13 mouse cellular contexts compared by ENCODE assay signal in genomic region chr14:55338500-55338899, GRCm38 (mm10).
DNase-seq lines count a peak whose midpoint lies in the region; ATAC-seq and TF ChIP-seq lines count a peak whose summit lies in the region.
"Had no signal": no experiment of that assay in that cellular context is flagged by ENCODE, and none has a peak within 500 bp of the region (broad histone marks: within the 10 kb centered on the region; RNA-seq: fewer than 3 reads in every experiment).

No protein-coding gene starts in this region.

- peaks cover 23% of the 10 kb centered on the region for H3K4me1 ChIP-seq in heart, postnatal 0 days (ENCODE audit: control insufficient read depth, insufficient read depth)
- peaks cover 22% of the 10 kb centered on the region for H3K4me1 ChIP-seq in midbrain, embryonic 14.5 days (ENCODE audit: control insufficient read depth, insufficient read depth, low read length)
- peaks cover 10% of the 10 kb centered on the region for H3K4me1 ChIP-seq in midbrain, embryonic 15.5 days
- H3K4me1 ChIP-seq in liver, embryonic 12.5 days, result peaks cover 49% of the 10 kb centered on the region

- no peak for TF ChIP-seq CTCF in heart, postnatal 0 days (IDR thresholded peaks at IDR 0.05; ENCODE audit: low read depth)

- H3K4me3 ChIP-seq in heart, postnatal 0 days (ENCODE audit: low read depth, low read length), result no peak overlapping the region
- H3K4me3 ChIP-seq in midbrain, embryonic 14.5 days (replicated peaks; ENCODE audit: low read depth, low read length), result no peak overlapping the region
- H3K4me3 ChIP-seq in midbrain, embryonic 15.5 days, result no peak overlapping the region
- no peak overlapping the region for H3K4me3 ChIP-seq in liver, embryonic 12.5 days
- H3K4me3 ChIP-seq: neural tube, embryonic 12.5 days had no signal

- DNase-seq in cerebellum, adult 9-11 months, result peak; percentile 62
- peak; percentile 50 for DNase-seq in heart, postnatal 0 days (ENCODE audit: low spot score)
- DNase-seq in heart, adult 9 months (ENCODE audit: low spot score in 2 of 2), result no peak
- peak; percentile 31 for DNase-seq in midbrain, embryonic 14.5 days
- no peak for DNase-seq in adrenal gland, postnatal 10 days
- DNase-seq: heart, postnatal 14 days; kidney, postnatal 4 days; thymus, postnatal 14 days had no signal

- 10% methylated on average over 7 of the region's 7 CpGs for WGBS in heart, postnatal 0 days
- WGBS in midbrain, embryonic 14.5 days, result 46% methylated on average over 7 of the region's 7 CpGs
- WGBS in midbrain, embryonic 15.5 days, result 42% methylated on average over 7 of the region's 7 CpGs
- WGBS in liver, embryonic 12.5 days (ENCODE audit: insufficient replicate concordance), result 39% methylated on average over 7 of the region's 7 CpGs

- H3K4me2 ChIP-seq in heart, postnatal 0 days (ENCODE audit: low read depth, low read length), result no peak overlapping the region
- no peak overlapping the region for H3K4me2 ChIP-seq in midbrain, embryonic 14.5 days (ENCODE audit: low read length)
- H3K4me2 ChIP-seq in midbrain, embryonic 15.5 days, result no peak overlapping the region
- H3K4me2 ChIP-seq in liver, embryonic 12.5 days, result no peak overlapping the region
- H3K4me2 ChIP-seq: neural tube, embryonic 12.5 days had no signal

- ATAC-seq in cerebellum, adult (ENCODE audit: insufficient number of reproducible peaks, low FRiP score, low TSS enrichment), result no peak
- ATAC-seq in heart, postnatal 0 days (ENCODE audit: insufficient read depth, low read depth), result no peak
- no peak for ATAC-seq in midbrain, embryonic 14.5 days (ENCODE audit: low FRiP score, low TSS enrichment)
- ATAC-seq in midbrain, embryonic 15.5 days (replicated peaks), result no peak
- ATAC-seq in liver, embryonic 12.5 days, result no peak
- ATAC-seq: intestine, postnatal 0 days had no signal

- no peaks in the 10 kb centered on the region for H3K27me3 ChIP-seq in heart, postnatal 0 days (ENCODE audit: control insufficient read depth, insufficient read depth, low read length)
- no peaks in the 10 kb centered on the region for H3K27me3 ChIP-seq in midbrain, embryonic 14.5 days (ENCODE audit: control insufficient read depth, insufficient read depth, low read length)
- no peaks in the 10 kb centered on the region for H3K27me3 ChIP-seq in midbrain, embryonic 15.5 days (replicated peaks)
- no peaks in the 10 kb centered on the region for H3K27me3 ChIP-seq in liver, embryonic 12.5 days (replicated peaks)
- H3K27me3 ChIP-seq: neural tube, embryonic 12.5 days had no signal

- no peaks in the 10 kb centered on the region for H3K36me3 ChIP-seq in heart, postnatal 0 days (replicated peaks; ENCODE audit: control insufficient read depth, insufficient read depth, low read length)
- no peaks in the 10 kb centered on the region for H3K36me3 ChIP-seq in midbrain, embryonic 14.5 days (ENCODE audit: control insufficient read depth, insufficient read depth, low read length)
- no peaks in the 10 kb centered on the region for H3K36me3 ChIP-seq in midbrain, embryonic 15.5 days (replicated peaks)
- no peaks in the 10 kb centered on the region for H3K36me3 ChIP-seq in liver, embryonic 12.5 days
- H3K36me3 ChIP-seq: neural tube, embryonic 12.5 days had no signal

- no peaks in the 10 kb centered on the region for H3K9me3 ChIP-seq in heart, postnatal 0 days (replicated peaks; ENCODE audit: control insufficient read depth, low read length)
- H3K9me3 ChIP-seq in midbrain, embryonic 14.5 days (ENCODE audit: control insufficient read depth, low read length), result no peaks in the 10 kb centered on the region
- no peaks in the 10 kb centered on the region for H3K9me3 ChIP-seq in midbrain, embryonic 15.5 days
- no peaks in the 10 kb centered on the region for H3K9me3 ChIP-seq in liver, embryonic 12.5 days (replicated peaks)
- H3K9me3 ChIP-seq: neural tube, embryonic 12.5 days had no signal

- peak overlapping the region; percentile 65 for H3K27ac ChIP-seq in heart, postnatal 0 days (ENCODE audit: low read depth)
- H3K27ac ChIP-seq in midbrain, embryonic 14.5 days (replicated peaks; ENCODE audit: low read depth, low read length), result no peak overlapping the region
- no peak overlapping the region for H3K27ac ChIP-seq in midbrain, embryonic 15.5 days
- H3K27ac ChIP-seq in liver, embryonic 12.5 days, result no peak overlapping the region
- H3K27ac ChIP-seq: neural tube, embryonic 12.5 days had no signal

- H3K9ac ChIP-seq in heart, postnatal 0 days (replicated peaks; ENCODE audit: low read depth, low read length), result no peak overlapping the region
- no peak overlapping the region for H3K9ac ChIP-seq in midbrain, embryonic 14.5 days (replicated peaks; ENCODE audit: low read length)
- H3K9ac ChIP-seq in midbrain, embryonic 15.5 days, result no peak overlapping the region
- no peak overlapping the region for H3K9ac ChIP-seq in liver, embryonic 12.5 days
- H3K9ac ChIP-seq: neural tube, embryonic 12.5 days had no signal

- TF ChIP-seq EP300 in heart, postnatal 0 days (IDR thresholded peaks at IDR 0.05; ENCODE audit: low read depth), result no peak

Comparison
In these comparisons a context has a peak if more than half of its experiments do, and no peak if none do; other contexts are left out.
1. DNase-seq: peak in cerebellum, adult 9-11 months (single experiment), heart, postnatal 0 days (single experiment) and midbrain, embryonic 14.5 days (single experiment); none in heart, adult 9 months (0 of 2) and adrenal gland, postnatal 10 days (single experiment).